Mouse (Mus musculus) liver, adult 2 months (tissue): ENCODE measurements around the gene Fgd6. TPM values are rescaled to one million over a fixed set of nuclear protein-coding genes. Genes with fewer than 3 reads are reported as not detected.

ENCODE experiments used
- DNase-seq: peaks from one replicate; pipeline ENCODE4 v3.0.0-alpha.2; 2011; ENCODE audit warnings: low read depth, low spot score; ENCODE audit errors: extremely low read depth
- H3K27ac ChIP-seq: fragments of 200-500 bp; replicated peaks from 2 replicates; pipeline ENCODE4 v1.5.1; 2012; ENCODE audit warnings: low read depth, mild to moderate bottlenecking, control low read depth, inconsistent platforms, low read length; ENCODE audit not compliant: insufficient read depth
- H3K27me3 ChIP-seq: fragments of 200-500 bp; 2 replicates; pipeline ENCODE4 v1.6.1; 2012; ENCODE audit warnings: mild to moderate bottlenecking, moderate library complexity, low read length, inconsistent platforms; ENCODE audit not compliant: control insufficient read depth, insufficient read depth
- H3K36me3 ChIP-seq: fragments of 200-500 bp; 2 replicates; pipeline ENCODE4 v1.6.1; 2012; ENCODE audit warnings: low read length, inconsistent platforms; ENCODE audit not compliant: control insufficient read depth, insufficient read depth
- H3K4me1 ChIP-seq: fragments of 200-500 bp; 2 replicates; pipeline ENCODE4 v1.6.1; 2011; ENCODE audit warnings: low read length; ENCODE audit not compliant: control insufficient read depth, insufficient read depth
- H3K4me3 ChIP-seq: fragments of 200-500 bp; 2 replicates; pipeline ENCODE4 v1.5.1; 2011; ENCODE audit warnings: low read depth, mild to moderate bottlenecking, control low read depth, low read length, moderate library complexity; ENCODE audit not compliant: insufficient read depth
- H3K79me2 ChIP-seq: fragments of 200-500 bp; 2 replicates; pipeline ENCODE4 v1.6.1; 2012; ENCODE audit warnings: inconsistent platforms, mild to moderate bottlenecking, low read length, moderate library complexity; ENCODE audit not compliant: control insufficient read depth, insufficient read depth
- H3K9ac ChIP-seq: fragments of 200-500 bp; 2 replicates; pipeline ENCODE4 v1.6.1; 2012; ENCODE audit warnings: low read depth, mild to moderate bottlenecking, control low read depth, inconsistent platforms, low read length
- CTCF ChIP-seq: fragments of 200-500 bp; IDR thresholded peaks from 2 replicates; pipeline ENCODE4 v1.5.1; 2011; ENCODE audit warnings: low read depth, low read length, control low read depth
- POLR2A ChIP-seq: fragments of 200-500 bp; IDR thresholded peaks from 2 replicates; pipeline ENCODE4 v1.6.1; 2011; ENCODE audit warnings: low read length, control low read depth; ENCODE audit not compliant: insufficient read depth; ENCODE audit errors: extremely low read depth
- WGBS: fragments of 180-500 bp; shearing (Covaris S2); methylation state at CpG from one replicate; pipeline ENCODE4 v1.1.7; 2018; 5-methylcytosine and 5-hydroxymethylcytosine counted together
- polyA plus RNA-seq: library from polyadenylated mRNA; depleted of rRNA; stranded (reverse); fragments of >200 nt; gene quantifications from 2 replicates; pipeline ENCODE4 v1.2.3, GENCODE M21; 2012
- total RNA-seq: library from RNA; depleted of rRNA; stranded (reverse); fragments of >200 nt; gene quantifications from 2 replicates; pipeline ENCODE4 v1.2.3, GENCODE M21; 2014

Gene Fgd6
- total and polyA plus RNA-seq, 2 experiments = 4.2 to 17.2 TPM

DNA sequence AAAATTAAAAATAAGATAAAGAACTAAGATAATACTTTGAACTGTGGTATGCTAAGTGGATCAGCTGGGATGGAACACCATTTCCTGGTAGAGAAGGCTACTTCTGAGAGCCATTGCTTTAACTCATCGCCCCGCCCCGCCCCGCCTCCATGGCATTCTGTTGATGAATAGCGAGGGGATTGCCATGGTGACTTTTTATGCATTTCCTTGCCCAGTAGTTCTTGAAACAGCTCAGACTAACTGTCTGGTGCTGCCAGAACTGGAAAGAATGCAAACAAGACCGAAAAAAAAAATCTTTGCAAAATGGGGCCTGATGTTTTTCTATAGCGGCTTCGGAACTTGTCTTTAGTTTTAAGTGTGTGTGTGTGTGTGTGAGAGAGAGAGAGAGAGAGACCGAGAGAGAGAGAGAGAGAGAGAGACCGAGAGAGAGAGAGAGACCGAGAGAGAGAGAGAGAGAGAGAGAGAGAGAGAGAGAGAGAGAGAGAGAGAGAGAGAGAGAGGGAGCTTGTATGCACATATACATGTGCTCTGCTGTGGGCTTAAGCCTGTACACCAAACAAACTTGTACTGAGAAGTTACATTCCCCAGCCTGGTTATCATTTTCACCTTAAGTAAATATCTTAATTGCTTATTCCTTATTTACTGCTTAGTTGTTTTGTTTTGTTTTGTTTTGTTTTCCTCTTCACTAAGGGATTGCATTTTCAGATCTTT, 51.7 kb downstream of the Fgd6 start:
- Histone ChIP-seq H3K79me2 (peaks cover 26% of the 10 kb centered on the region; the same call in 1 of the 2 replicates), H3K9ac (no peak overlapping the region), H3K36me3 (peaks cover 34% of the 10 kb centered on the region), H3K4me1 (no peaks in the 10 kb centered on the region; the same call in 1 of the 2 replicates), H3K27me3 (no peaks in the 10 kb centered on the region), H3K27ac (no peak overlapping the region), H3K4me3 (no peak overlapping the region)
- WGBS = 70% methylated on average over 9 of the region's 11 CpGs
- no peak for TF ChIP-seq POLR2A
- no peak for TF ChIP-seq CTCF
- no peak for DNase-seq

DNA sequence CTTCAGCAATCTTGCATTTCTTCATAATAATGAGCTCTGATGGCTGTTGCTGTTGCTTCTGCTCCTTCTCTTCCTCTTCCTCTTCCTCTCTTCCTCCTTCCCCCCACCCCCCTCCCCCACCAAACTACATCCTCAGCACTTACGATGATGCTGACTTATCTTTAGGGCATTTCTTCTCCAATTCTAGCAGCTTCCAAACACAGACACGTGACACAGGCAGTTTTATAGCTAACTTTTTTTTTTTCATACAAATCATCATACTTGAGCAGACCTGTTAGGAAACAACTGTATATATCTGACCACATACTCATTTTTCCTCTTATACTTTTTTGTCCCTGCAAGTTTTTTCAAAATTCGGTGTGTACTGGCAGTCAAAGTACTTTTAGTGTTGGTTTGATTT, 54.2 kb downstream of the Fgd6 start:
- Histone ChIP-seq H3K27me3 (no peaks in the 10 kb centered on the region), H3K9ac (no peak overlapping the region), H3K79me2 (peaks cover 14% of the 10 kb centered on the region; the same call in 1 of the 2 replicates), H3K36me3 (peaks cover 45% of the 10 kb centered on the region), H3K4me1 (no peaks in the 10 kb centered on the region; the same call in 1 of the 2 replicates), H3K4me3 (no peak overlapping the region), H3K27ac (no peak overlapping the region)
- 89% methylated on average over 3 of the region's 3 CpGs for WGBS
- DNase-seq = no peak
- TF ChIP-seq POLR2A (no peak), CTCF (no peak)

DNA sequence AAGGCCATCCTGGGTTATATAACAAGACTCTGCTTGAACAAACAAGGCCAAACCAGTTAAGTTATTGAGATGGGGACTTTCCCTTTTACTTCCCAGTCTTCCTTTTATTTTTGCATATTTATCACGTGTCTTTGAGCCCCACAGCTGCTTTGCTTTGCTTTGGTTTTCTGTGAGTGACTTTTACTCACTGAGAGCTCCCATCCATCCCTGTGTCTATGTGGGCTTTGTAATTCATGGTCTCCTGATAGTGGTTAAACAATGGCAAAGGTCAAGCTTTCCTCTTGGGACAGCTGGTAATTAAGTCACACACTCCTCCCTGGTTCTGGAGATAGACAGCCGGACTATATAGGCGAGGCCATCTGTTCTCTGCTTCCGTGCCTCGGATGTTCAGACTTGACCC, 57.7 kb downstream of the Fgd6 start:
- 87% methylated on average over 5 of the region's 5 CpGs for WGBS

DNA sequence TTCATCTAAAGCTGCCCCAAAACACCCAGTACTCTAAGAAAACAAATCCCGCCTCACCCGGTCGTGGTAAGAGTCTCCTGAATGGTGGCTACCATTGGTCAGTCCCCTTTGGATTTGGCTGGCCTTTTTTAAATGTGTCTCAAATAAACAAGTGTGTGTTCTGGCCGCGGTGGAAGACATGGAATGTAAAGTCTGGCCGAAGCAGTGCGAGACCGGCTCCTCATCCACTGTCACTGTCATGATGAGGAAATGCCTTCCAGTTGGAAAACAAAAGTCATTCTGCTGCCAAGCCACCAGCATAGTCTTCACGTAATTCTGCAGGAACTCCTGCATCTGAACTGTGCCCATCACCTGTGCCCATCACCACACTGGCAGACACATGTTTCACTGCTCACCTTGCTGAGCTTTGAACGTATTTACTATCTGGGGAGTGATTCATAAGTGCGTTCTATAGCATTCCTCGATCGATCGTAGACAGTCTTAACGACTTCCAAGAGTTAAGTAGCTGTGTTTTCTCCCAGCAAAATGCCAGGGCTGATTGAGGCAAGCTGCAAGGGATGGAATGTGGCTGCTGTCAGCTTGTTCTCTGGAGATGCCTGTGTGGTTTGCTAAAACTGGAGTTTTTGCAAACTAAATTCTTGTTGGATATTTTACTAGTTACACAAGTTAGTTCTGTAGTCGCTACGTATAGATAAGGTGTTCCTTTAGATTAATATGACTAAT, 60.1 kb downstream of the Fgd6 start:
- WGBS = 65% methylated on average over 17 of the region's 17 CpGs
- H3K9ac ChIP-seq = no peak overlapping the region
- no peak overlapping the region for H3K27ac ChIP-seq
- no peak for TF ChIP-seq POLR2A
- no peak for TF ChIP-seq CTCF
- H3K4me3 ChIP-seq = no peak overlapping the region
- 0 out of 2 replicates have a peak, but pooled peaks cover 5% of the 10 kb centered on the region for H3K79me2 ChIP-seq
- peaks cover 18% of the 10 kb centered on the region for H3K4me1 ChIP-seq
- H3K27me3 ChIP-seq = no peaks in the 10 kb centered on the region
- DNase-seq = peak; percentile 45
- H3K36me3 ChIP-seq = peaks cover 29% of the 10 kb centered on the region

More for the DNA sequence above, 57.7 kb downstream of the Fgd6 start:
- Histone ChIP-seq H3K27me3 (no peaks in the 10 kb centered on the region), H3K4me3 (no peak overlapping the region), H3K27ac (no peak overlapping the region), H3K9ac (no peak overlapping the region), H3K79me2 (peaks cover 9% of the 10 kb centered on the region; the same call in 1 of the 2 replicates), H3K36me3 (peaks cover 45% of the 10 kb centered on the region), H3K4me1 (peaks cover 18% of the 10 kb centered on the region)
- no peak for DNase-seq
- TF ChIP-seq CTCF (no peak), POLR2A (no peak)

- H3K27ac ChIP-seq = peak overlapping the region; percentile 94
- H3K4me1 ChIP-seq = peaks cover 18% of the 10 kb centered on the region
- DNase-seq = peak; percentile 78
- H3K36me3 ChIP-seq = peaks cover 26% of the 10 kb centered on the region
- H3K79me2 ChIP-seq = 0 out of 2 replicates have a peak, but pooled peaks cover 5% of the 10 kb centered on the region
- H3K9ac ChIP-seq = peak overlapping the region; percentile 3
- no peaks in the 10 kb centered on the region for H3K27me3 ChIP-seq
- no peak for TF ChIP-seq POLR2A
- TF ChIP-seq CTCF = no peak
- WGBS = 64% methylated on average over 3 of the region's 3 CpGs
- no peak overlapping the region for H3K4me3 ChIP-seq
These were observed 61.5 kb downstream of the Fgd6 start for GRCm38 (mm10) chr10:94097081-94097845.
